Mouse (Mus musculus) liver, embryonic 12.5 days (tissue): ENCODE measurements around the gene 4930523C07Rik. TPM values are rescaled to one million over a fixed set of nuclear protein-coding genes. Genes with fewer than 3 reads are reported as not detected.
A peak's percentile ranks its signal among the peaks of the same experiment; 100 is the strongest.

Source experiments
- ATAC-seq: fragments of 200-750 bp; cut with Nextera tagmentation; 2 replicates; pipeline ENCODE4 v1.8.0; 2017; ENCODE audit warnings: moderate number of reproducible peaks, mild to moderate bottlenecking, moderate library complexity
- H3K27ac ChIP-seq: fragments of 300-500 bp; sonication (generic); 2 replicates; pipeline ENCODE4 v1.5.1; 2016; ENCODE audit warnings: mild to moderate bottlenecking
- H3K27me3 ChIP-seq: fragments of 300-500 bp; sonication (generic); replicated peaks from 2 replicates; pipeline ENCODE4 v1.6.1; 2016; ENCODE audit warnings: mild to moderate bottlenecking, moderate library complexity
- H3K36me3 ChIP-seq: fragments of 300-500 bp; sonication (generic); 2 replicates; pipeline ENCODE4 v1.6.1; 2016; ENCODE audit warnings: mild to moderate bottlenecking, moderate library complexity
- H3K4me1 ChIP-seq: fragments of 300-500 bp; sonication (generic); 2 replicates; pipeline ENCODE4 v1.6.1; 2016
- H3K4me2 ChIP-seq: fragments of 300-500 bp; sonication (generic); 2 replicates; pipeline ENCODE4 v1.6.1; 2016; ENCODE audit warnings: mild to moderate bottlenecking, moderate library complexity
- H3K4me3 ChIP-seq: fragments of 300-500 bp; sonication (generic); 2 replicates; pipeline ENCODE4 v1.5.1; 2016; ENCODE audit warnings: mild to moderate bottlenecking, moderate library complexity
- H3K9ac ChIP-seq: fragments of 300-500 bp; sonication (generic); 2 replicates; pipeline ENCODE4 v1.6.1; 2016; ENCODE audit warnings: mild to moderate bottlenecking, moderate library complexity
- H3K9me3 ChIP-seq: fragments of 300-500 bp; sonication (generic); replicated peaks from 2 replicates; pipeline ENCODE4 v1.6.1; 2016; ENCODE audit warnings: mild to moderate bottlenecking, moderate library complexity
- WGBS: fragments of 180-500 bp; shearing (Covaris S2); methylation state at CpG from one replicate; pipeline ENCODE4 v1.1.7; 2016; ENCODE audit not compliant: insufficient replicate concordance; 5-methylcytosine and 5-hydroxymethylcytosine counted together
- polyA plus RNA-seq: library from polyadenylated mRNA; unstranded; fragments of >200 nt; fragmentation: Nextera tagmentation; extraction: Ambion mirVana; gene quantifications from 2 replicates; pipeline ENCODE4 v1.2.1, GENCODE M21; 2016

4930523C07Rik gene
- polyA plus RNA-seq, 1 experiment from 2014 or later, result 26.5 TPM

- Histone ChIP-seq H3K4me1 (peaks cover 46% of the 10 kb centered on the region), H3K4me2 (no peak overlapping the region), H3K36me3 (peaks cover 7% of the 10 kb centered on the region; the same call in 1 of the 2 replicates), H3K9ac (no peak overlapping the region), H3K27me3 (no peaks in the 10 kb centered on the region), H3K9me3 (peaks cover 7% of the 10 kb centered on the region), H3K27ac (no peak overlapping the region), H3K4me3 (no peak overlapping the region)
- no peak for ATAC-seq
- WGBS, result 44% methylated on average over 7 of the region's 7 CpGs
These were observed 20.5 kb downstream of the 4930523C07Rik start for GRCm38 (mm10) chr1:160064547-160065144.

- H3K36me3 ChIP-seq, result peaks cover 37% of the 10 kb centered on the region
- H3K9me3 ChIP-seq, result no peaks in the 10 kb centered on the region
- peak overlapping the region; percentile 38 for H3K4me2 ChIP-seq
- WGBS, result 49% methylated on average over 14 of the region's 14 CpGs
- H3K4me1 ChIP-seq, result peaks cover 9% of the 10 kb centered on the region
- no peak overlapping the region for H3K9ac ChIP-seq
- no peaks in the 10 kb centered on the region for H3K27me3 ChIP-seq
- ATAC-seq, result peak; percentile 75
- no peak overlapping the region for H3K27ac ChIP-seq
- no peak overlapping the region for H3K4me3 ChIP-seq
These were observed 34.9 kb downstream of the 4930523C07Rik start for GRCm38 (mm10) chr1:160078882-160079661.

- Histone ChIP-seq H3K9ac (no peak overlapping the region), H3K27ac (no peak overlapping the region), H3K27me3 (no peaks in the 10 kb centered on the region), H3K4me2 (no peak overlapping the region), H3K36me3 (peaks cover 23% of the 10 kb centered on the region), H3K9me3 (no peaks in the 10 kb centered on the region), H3K4me3 (no peak overlapping the region), H3K4me1 (peaks cover 9% of the 10 kb centered on the region)
- 0 out of 2 replicates have a peak, but pooled peaks have one; percentile 43 for ATAC-seq
- WGBS, result 27% methylated on average over 2 of the region's 2 CpGs
These were observed 36.7 kb downstream of the 4930523C07Rik start for GRCm38 (mm10) chr1:160080800-160081436.

- Histone ChIP-seq H3K4me1 (peaks cover 9% of the 10 kb centered on the region), H3K9me3 (no peaks in the 10 kb centered on the region), H3K9ac (no peak overlapping the region), H3K27ac (no peak overlapping the region), H3K4me2 (no peak overlapping the region), H3K36me3 (peaks cover 6% of the 10 kb centered on the region), H3K4me3 (no peak overlapping the region), H3K27me3 (no peaks in the 10 kb centered on the region)
- 54% methylated on average over 1 of the region's 1 CpGs for WGBS
- ATAC-seq, result no peak
These were observed 38.5 kb downstream of the 4930523C07Rik start for GRCm38 (mm10) chr1:160082647-160083046.

GRCm38 (mm10) chr1:160084239-160084638, 40.1 kb downstream of the 4930523C07Rik start:
- H3K27me3 ChIP-seq, result no peaks in the 10 kb centered on the region
- 58% methylated on average over 1 of the region's 1 CpGs for WGBS
- peaks cover 5% of the 10 kb centered on the region for H3K4me1 ChIP-seq
- H3K27ac ChIP-seq, result no peak overlapping the region
- no peaks in the 10 kb centered on the region for H3K36me3 ChIP-seq
- H3K9ac ChIP-seq, result no peak overlapping the region
- no peak for ATAC-seq
- no peak overlapping the region for H3K4me3 ChIP-seq
- no peaks in the 10 kb centered on the region for H3K9me3 ChIP-seq
- H3K4me2 ChIP-seq, result no peak overlapping the region

GRCm38 (mm10) chr1:160086651-160087050, 42.5 kb downstream of the 4930523C07Rik start:
- no peaks in the 10 kb centered on the region for H3K4me1 ChIP-seq
- 69% methylated on average over 2 of the region's 2 CpGs for WGBS

GRCm38 (mm10) chr1:160099659-160100302, 55.6 kb downstream of the 4930523C07Rik start:
- WGBS, result 69% methylated on average over 5 of the region's 5 CpGs
- Histone ChIP-seq H3K27ac (no peak overlapping the region), H3K4me3 (no peak overlapping the region), H3K9ac (no peak overlapping the region), H3K27me3 (no peaks in the 10 kb centered on the region), H3K36me3 (no peaks in the 10 kb centered on the region), H3K9me3 (no peaks in the 10 kb centered on the region), H3K4me1 (no peaks in the 10 kb centered on the region), H3K4me2 (no peak overlapping the region)
- ATAC-seq, result no peak

More at GRCm38 (mm10) chr1:160086651-160087050, 42.5 kb downstream of the 4930523C07Rik start:
- ATAC-seq, result no peak
- Histone ChIP-seq H3K4me2 (no peak overlapping the region), H3K9me3 (no peaks in the 10 kb centered on the region), H3K9ac (no peak overlapping the region), H3K27ac (no peak overlapping the region), H3K4me3 (no peak overlapping the region), H3K27me3 (no peaks in the 10 kb centered on the region), H3K36me3 (no peaks in the 10 kb centered on the region)

- H3K27me3 ChIP-seq, result no peaks in the 10 kb centered on the region
- no peak overlapping the region for H3K9ac ChIP-seq
- H3K36me3 ChIP-seq, result no peaks in the 10 kb centered on the region
- no peaks in the 10 kb centered on the region for H3K9me3 ChIP-seq
- no peaks in the 10 kb centered on the region for H3K4me1 ChIP-seq
- no peak overlapping the region for H3K4me3 ChIP-seq
- no peak overlapping the region for H3K27ac ChIP-seq
- ATAC-seq, result no peak
- 72% methylated on average over 5 of the region's 5 CpGs for WGBS
- no peak overlapping the region for H3K4me2 ChIP-seq
These were observed 56.8 kb downstream of the 4930523C07Rik start for GRCm38 (mm10) chr1:160100996-160101395.

GRCm38 (mm10) chr1:160105426-160105825, 61.2 kb downstream of the 4930523C07Rik start:
- 73% methylated on average over 5 of the region's 5 CpGs for WGBS
- no peaks in the 10 kb centered on the region for H3K36me3 ChIP-seq
- no peak overlapping the region for H3K9ac ChIP-seq
- no peaks in the 10 kb centered on the region for H3K9me3 ChIP-seq
- H3K4me3 ChIP-seq, result no peak overlapping the region
- H3K27ac ChIP-seq, result no peak overlapping the region
- H3K27me3 ChIP-seq, result no peaks in the 10 kb centered on the region
- no peak for ATAC-seq
- H3K4me2 ChIP-seq, result no peak overlapping the region
- H3K4me1 ChIP-seq, result no peaks in the 10 kb centered on the region

- no peaks in the 10 kb centered on the region for H3K36me3 ChIP-seq
- H3K4me1 ChIP-seq, result no peaks in the 10 kb centered on the region
- H3K27ac ChIP-seq, result no peak overlapping the region
- 55% methylated on average over 2 of the region's 2 CpGs for WGBS
- H3K4me2 ChIP-seq, result no peak overlapping the region
- H3K4me3 ChIP-seq, result no peak overlapping the region
- ATAC-seq, result no peak
- H3K27me3 ChIP-seq, result no peaks in the 10 kb centered on the region
- no peaks in the 10 kb centered on the region for H3K9me3 ChIP-seq
- H3K9ac ChIP-seq, result no peak overlapping the region
These were observed 64.4 kb downstream of the 4930523C07Rik start for GRCm38 (mm10) chr1:160108604-160109003.

GRCm38 (mm10) chr1:160123957-160124356, 79.8 kb downstream of the 4930523C07Rik start:
- H3K4me3 ChIP-seq, result no peak overlapping the region
- no peak overlapping the region for H3K27ac ChIP-seq
- no peaks in the 10 kb centered on the region for H3K36me3 ChIP-seq
- 66% methylated on average over 2 of the region's 2 CpGs for WGBS
- H3K4me2 ChIP-seq, result no peak overlapping the region
- no peaks in the 10 kb centered on the region for H3K27me3 ChIP-seq
- no peaks in the 10 kb centered on the region for H3K4me1 ChIP-seq
- H3K9me3 ChIP-seq, result no peaks in the 10 kb centered on the region
- H3K9ac ChIP-seq, result no peak overlapping the region
- ATAC-seq, result no peak
